Mouse (Mus musculus): ENCODE data around the gene Chrm4. TPM values are rescaled to one million over a fixed set of nuclear protein-coding genes. Genes with fewer than 3 reads are reported as not detected.

Chrm4 gene
- total RNA-seq, 2 experiments from 2014 or later = 1.3 TPM; not detected in 1

- no peak for ATAC-seq (replicated peaks; ENCODE audit: low FRiP score, poor library complexity, severe bottlenecking)
These were observed 5.1 kb upstream of the Chrm4 start for GRCm38 (mm10) chr2:91921790-91922570.

GRCm38 (mm10) chr2:91922586-91923414 is 4.2 kb upstream of the Chrm4 start:
- ATAC-seq (replicated peaks; ENCODE audit: low FRiP score, poor library complexity, severe bottlenecking) = no peak

- no peak for ATAC-seq (replicated peaks; ENCODE audit: low FRiP score, poor library complexity, severe bottlenecking)
These were observed 3.4 kb upstream of the Chrm4 start for GRCm38 (mm10) chr2:91923415-91924337.

GRCm38 (mm10) chr2:91924726-91925125 is 2.3 kb upstream of the Chrm4 start:
- ATAC-seq (replicated peaks; ENCODE audit: low FRiP score, poor library complexity, severe bottlenecking) = no peak

- ATAC-seq (replicated peaks; ENCODE audit: low FRiP score, poor library complexity, severe bottlenecking) = no peak
These were observed 1.6 kb upstream of the Chrm4 start for GRCm38 (mm10) chr2:91925442-91925841.

- ATAC-seq (replicated peaks; ENCODE audit: low FRiP score, poor library complexity, severe bottlenecking) = peak; percentile 49; the same call in 1 of the 2 replicates
These were observed 931 bp downstream of the Chrm4 start for GRCm38 (mm10) chr2:91927826-91928533.

GRCm38 (mm10) chr2:91928534-91929350 is 1.7 kb downstream of the Chrm4 start:
- ATAC-seq (replicated peaks; ENCODE audit: low FRiP score, poor library complexity, severe bottlenecking) = no peak

- no peak for ATAC-seq (replicated peaks; ENCODE audit: low FRiP score, poor library complexity, severe bottlenecking)
These were observed 2.4 kb downstream of the Chrm4 start for GRCm38 (mm10) chr2:91929455-91929854.

- no peak for ATAC-seq (replicated peaks; ENCODE audit: low FRiP score, poor library complexity, severe bottlenecking)
These were observed 2.9 kb downstream of the Chrm4 start for GRCm38 (mm10) chr2:91929936-91930335.

GRCm38 (mm10) chr2:91930761-91931291 is 3.8 kb downstream of the Chrm4 start:
- no peak for ATAC-seq (replicated peaks; ENCODE audit: low FRiP score, poor library complexity, severe bottlenecking)

GRCm38 (mm10) chr2:91931328-91932159 is 4.5 kb downstream of the Chrm4 start:
- no peak for ATAC-seq (replicated peaks; ENCODE audit: low FRiP score, poor library complexity, severe bottlenecking)

- ATAC-seq (replicated peaks; ENCODE audit: low FRiP score, poor library complexity, severe bottlenecking) = no peak
These were observed 5.2 kb downstream of the Chrm4 start, which contains the start of gene Mdk for GRCm38 (mm10) chr2:91932160-91932711. Mdk (minus strand) TSS chr2:91932297.

GRCm38 (mm10) chr2:91932737-91933350 is 5.8 kb downstream of the Chrm4 start:
- no peak for ATAC-seq (replicated peaks; ENCODE audit: low FRiP score, poor library complexity, severe bottlenecking)

GRCm38 (mm10) chr2:91933471-91933870 is 6.4 kb downstream of the Chrm4 start:
- ATAC-seq (replicated peaks; ENCODE audit: low FRiP score, poor library complexity, severe bottlenecking) = no peak

- no peak for ATAC-seq (replicated peaks; ENCODE audit: low FRiP score, poor library complexity, severe bottlenecking)
These were observed 7.0 kb downstream of the Chrm4 start for GRCm38 (mm10) chr2:91934016-91934415.

- no peak for ATAC-seq (replicated peaks; ENCODE audit: low FRiP score, poor library complexity, severe bottlenecking)
These were observed 7.9 kb downstream of the Chrm4 start for GRCm38 (mm10) chr2:91934826-91935525.

Data from erythroid progenitor cell, adult 5-6 weeks (primary cell).